Mouse (Mus musculus): ENCODE measurements around the gene Dnaja2. TPM values are rescaled to one million over a fixed set of nuclear protein-coding genes. Genes with fewer than 3 reads are reported as not detected.

Gene Dnaja2
- 100 to 1,000 TPM; 180 to 205 (median 187) TPM for total RNA-seq (2022)

DNA sequence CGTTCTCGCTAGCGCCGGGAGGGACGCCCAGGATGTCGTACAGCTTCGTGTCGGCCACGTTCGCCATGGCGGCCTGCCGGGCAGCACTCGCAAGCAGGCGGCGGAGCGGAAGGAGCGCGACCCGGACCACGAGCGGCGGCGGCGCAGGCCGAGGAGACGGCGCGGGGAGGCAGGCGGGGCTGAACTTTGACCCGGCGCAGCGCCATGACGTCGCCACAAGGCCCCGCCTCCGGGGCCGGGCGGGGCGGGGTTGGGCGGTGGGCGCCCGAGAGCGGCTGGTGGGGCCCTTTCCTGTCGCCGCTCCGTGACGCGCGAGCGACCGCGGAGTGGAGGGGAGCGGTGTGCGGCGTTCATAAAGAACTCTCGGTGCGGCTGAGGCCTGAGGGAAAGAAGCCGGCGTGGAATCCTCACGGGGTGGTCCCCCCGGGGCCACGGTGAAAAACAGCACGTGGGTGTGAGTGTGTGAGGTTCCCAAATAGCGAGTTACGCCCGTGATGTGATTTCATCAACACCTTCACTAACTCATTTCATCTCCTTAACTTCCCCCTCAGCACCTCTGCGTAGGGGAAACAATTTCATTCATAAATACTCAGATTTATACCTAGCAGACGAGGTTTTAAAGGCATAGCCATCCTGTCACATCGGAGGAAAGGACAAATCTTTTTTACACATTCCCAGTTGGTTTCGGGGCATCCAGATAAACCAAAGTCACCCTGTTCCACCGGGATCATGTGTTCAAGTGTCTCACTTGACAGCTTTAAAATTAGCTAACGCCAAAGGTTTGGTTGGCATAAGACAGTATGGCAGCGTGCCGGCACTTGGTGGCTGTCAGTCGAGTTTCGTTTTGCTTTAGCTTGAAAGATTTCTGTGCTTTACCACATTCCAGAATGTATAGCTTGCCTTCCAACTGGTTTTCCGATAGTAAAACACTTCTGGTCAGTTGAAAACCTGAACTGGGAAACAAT, at the start of gene Dnaja2:
Gene Dnaja2, minus strand, starts transcription at position 164 of the 965 bp plus-strand sequence.
- peak; percentile 76 for DNase-seq

DNA sequence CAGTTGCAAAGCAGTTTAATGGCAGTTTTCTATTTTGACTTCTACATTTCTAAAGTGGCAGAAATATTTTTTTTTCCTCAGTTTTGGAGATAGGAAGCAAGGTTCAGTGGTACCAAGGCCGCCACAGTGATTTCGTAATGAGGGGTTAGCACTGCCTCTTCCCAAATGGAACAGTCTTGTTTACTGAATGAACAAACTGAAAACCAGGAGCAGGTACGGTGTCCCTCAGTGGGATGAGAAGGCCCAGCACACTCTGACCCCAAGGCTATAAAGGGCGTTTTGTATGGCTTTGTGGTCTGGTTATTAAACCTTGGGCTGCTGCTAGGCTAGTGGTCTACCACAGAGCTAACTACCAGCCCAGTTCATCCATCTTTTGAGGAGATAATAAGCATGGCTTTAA, 49.1 kb upstream of the Dnaja2 start:
- DNase-seq, result peak; percentile 5

DNA sequence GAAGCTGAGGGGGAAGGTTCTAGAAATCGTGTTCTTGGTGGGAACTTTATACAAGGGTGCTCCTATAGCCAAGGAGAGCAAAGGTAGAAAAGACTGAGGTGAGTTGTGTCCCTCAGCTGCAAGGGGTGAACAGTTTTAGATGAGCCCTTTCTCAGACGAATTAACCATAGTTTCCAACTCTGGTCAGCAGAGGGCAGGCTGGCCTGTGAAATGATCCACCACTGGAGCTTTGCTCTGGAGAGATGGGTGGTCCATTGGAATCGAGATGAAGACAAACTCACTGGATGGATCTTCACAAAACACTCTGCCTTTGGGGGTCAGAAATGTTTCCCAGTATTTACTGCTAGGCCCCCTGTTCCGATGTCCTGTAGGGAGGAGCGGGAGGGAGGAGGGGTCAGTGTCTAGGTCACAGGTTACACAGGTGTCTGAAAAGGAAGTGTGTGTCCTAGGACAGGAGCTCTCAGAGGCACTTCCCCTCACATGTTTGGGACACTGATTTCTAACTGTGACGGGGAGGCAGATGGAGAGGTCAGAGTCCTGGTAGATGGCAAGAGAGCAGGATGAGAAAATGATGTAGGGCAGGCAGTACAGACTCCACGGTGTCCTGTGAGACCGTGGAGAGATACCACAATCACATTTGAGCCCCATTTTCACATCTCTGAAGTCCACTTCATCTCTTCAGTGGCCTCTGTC, 48.2 kb upstream of the Dnaja2 start:
- DNase-seq, result peak; percentile 19

DNA sequence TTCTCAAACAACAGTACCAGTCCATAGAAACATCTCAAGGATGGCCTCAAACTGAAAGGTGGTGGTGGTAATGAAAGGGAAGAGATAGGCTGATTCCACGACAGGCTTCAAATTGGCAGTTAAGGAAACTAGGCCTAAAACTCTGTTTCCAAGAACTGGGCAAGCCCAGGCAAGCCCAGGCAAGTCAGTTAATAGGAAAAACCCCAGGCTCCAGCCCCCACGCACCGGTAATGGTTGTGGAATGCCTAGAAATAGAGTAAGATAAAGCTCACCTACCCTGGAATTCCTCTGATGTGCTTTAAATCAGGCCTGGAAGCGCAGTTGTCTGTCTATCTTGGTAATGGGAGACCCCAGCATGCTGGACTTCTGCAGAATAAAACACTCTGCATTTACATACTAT, 47.6 kb upstream of the Dnaja2 start:
- no peak for DNase-seq

DNA sequence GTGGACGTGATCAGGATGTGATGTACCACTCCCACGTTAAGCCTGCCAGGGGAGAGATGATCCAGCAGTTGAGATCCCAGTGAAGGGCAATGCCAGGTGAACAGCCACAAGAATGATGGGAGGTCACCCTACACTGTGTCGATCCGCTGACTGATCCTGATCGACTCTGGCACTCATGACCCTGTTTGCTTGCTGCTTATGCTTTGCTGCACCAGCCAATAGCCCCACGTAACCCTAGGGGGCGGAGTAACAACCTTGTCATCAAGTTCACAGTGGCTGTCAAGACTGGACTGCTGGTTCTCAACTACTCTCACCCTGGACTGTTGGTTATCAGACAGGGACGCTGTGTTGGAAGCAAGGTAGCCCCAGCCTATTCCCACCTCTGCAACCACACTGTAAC, 46.6 kb upstream of the Dnaja2 start:
- no peak for DNase-seq

DNA sequence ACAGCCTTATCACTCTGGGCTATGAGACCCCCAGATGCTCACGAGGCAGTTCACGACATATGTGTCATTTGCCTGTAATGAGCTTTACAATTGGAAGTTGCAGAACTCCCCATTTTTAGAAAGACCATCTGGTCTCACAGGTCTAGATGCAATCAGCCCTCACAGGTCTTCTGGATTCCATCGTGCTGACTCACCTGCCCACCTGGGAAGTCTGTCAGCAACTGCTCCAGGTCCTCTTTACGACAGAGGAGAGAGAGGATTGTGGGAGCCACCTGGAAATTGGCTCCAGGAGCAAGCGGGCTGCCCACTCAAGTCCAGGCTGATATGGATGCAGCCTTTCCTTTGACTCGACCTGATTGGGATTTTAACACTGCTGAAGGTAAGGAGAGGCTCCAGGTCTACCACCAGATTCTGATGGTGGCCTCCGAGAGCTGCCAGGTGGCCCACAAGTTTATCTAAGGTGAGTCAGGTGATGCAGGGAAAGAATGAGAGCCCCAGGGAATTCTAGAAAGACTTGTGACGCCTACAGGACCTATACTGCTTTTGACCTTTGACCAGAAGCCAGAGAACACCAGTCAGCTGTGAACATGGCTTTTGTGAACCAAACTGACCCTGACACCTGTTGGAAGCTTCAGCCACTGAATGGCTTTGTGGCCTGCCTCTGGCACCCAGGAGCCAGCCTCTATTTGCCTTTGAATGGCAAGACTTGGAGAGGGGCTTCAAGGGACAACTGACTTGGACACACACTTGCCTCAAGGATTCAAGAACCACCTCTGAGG, 42.5 kb upstream of the Dnaja2 start:
- DNase-seq, result no peak

DNA sequence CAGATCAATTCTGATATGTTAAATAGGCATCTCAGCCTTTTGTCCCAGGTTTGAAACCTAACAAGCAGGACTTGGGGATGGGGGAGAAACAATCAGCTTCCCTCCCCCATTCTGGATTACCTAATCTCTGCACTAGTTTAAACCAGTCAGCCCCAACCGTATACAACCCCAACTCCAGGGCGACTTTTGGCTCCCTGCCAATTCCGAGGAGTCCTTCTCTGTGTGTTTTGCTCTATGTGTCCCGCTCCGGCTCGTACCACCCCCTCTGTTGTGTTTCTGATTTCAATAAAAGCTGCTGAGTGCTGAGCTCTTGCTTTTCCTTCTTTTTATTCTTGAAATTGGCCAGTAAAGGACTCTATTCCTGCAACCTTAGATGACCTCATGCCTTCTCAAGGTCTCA, 40.2 kb upstream of the Dnaja2 start:
- DNase-seq, result peak; percentile 5

DNA sequence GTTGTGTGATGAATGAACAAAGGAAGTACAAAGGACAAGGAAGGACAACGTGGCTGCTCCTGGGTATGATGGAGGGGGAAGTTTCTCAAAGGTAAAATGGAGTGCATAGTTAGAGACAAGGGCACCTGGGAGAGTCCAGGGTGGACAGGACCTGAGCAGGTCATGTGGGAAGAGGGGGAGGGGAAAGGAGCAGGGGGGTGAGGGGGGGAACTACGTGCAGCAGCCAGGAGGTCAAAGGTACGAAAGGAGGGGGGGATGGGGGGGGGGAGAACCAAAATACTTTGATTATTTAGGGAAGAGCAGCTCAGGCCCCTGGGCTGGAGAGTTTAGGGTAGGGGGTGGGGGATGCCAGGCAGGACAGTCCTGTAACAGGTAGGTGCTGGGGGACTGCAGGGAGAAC, 39.8 kb upstream of the Dnaja2 start:
- no peak for DNase-seq

DNA sequence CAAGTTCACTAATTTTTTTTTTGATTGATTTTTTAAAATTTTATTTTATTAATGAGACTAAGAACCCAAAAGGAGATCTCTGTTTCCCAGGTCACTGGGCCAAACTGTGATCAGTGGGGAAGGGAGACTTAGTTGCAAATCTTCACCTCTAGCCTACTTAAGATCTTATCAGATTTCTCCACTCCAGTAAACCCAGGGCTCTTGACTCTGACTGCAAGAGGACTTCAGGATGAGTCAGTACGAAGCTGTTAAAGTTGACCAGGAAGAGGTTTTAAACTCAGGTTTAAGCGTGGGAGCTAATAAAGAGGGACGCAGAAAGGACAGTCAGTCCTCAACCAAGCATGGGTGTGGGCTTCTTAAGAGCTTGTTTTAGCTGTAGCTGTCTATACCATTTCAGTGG, 38.2 kb upstream of the Dnaja2 start:
- no peak for DNase-seq

DNA sequence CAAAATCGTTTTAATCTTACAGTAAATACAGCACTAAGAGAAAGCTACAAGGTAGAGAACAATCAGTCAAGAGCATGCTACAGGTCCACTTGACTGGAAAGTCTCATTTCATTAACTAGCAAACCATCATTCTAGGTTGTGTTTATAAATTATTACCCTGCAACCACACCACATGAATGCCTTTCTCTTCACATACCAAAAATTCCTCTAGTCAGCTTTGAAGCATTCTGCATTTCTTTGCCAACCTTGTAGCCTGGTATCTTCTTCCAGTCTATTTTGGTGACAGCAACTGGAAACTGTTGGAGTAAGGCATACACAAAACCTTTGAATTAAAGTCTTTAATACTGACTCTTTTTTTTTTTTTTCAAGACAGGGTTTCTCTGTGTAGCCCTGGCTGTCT, 36.4 kb upstream of the Dnaja2 start:
- DNase-seq, result no peak

DNA sequence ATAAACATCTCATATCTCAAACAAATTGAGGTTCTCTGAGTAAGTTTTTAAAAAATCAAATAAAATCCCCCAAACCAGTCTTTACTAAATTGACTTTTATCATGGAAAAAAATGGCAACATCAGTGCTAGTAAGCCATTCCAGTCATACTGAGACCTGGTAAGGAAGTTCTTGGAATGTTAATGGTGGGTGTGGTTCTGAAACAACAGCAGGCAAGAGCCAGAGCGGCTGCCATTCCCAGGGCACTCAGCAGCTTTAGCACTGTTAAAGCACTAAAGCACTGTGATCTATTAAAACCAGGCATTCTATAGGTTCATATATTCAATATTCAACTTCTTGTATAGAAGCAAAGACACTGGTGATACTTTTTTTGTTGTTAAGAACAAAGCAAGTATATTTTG, 35.1 kb upstream of the Dnaja2 start:
- DNase-seq, result no peak

DNA sequence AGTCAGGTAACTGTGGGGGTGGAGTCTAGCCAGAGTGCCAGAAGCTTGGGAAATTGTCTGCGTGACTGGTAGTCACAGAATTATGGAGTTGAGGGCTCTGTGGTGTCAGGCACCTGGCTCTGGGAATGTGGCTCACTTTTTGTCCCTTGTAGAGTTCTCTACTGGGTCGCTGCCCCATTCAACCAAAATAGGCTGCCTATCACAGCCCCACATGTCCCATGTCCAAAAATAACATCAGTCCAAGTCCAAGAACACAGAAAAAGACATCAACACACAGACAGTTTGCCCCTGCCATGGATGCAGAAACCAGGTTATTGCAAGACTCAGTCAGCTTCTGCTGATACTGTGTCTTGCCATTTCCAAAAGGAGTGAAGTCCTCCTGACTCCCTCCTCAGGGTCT, 33.5 kb upstream of the Dnaja2 start:
- DNase-seq, result no peak

DNA sequence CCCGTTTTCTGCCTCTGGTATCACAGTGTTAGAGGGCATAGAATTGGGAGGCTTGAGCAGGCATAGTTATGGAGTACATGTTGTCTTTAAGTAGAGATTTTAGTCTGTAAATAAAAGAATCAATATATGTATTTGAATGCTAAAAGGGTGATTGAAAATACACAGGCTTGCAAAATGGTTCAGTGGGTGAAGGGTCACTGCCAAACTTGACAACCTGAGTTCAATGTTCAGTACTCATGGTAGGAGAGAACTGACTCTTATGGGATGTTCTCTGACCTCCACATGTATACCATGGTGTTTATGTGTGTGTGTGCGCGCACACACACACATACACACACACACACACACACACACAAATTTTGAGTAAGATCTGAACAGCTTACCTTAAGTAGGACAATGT, 22.5 kb upstream of the Dnaja2 start:
- no peak for DNase-seq

DNA sequence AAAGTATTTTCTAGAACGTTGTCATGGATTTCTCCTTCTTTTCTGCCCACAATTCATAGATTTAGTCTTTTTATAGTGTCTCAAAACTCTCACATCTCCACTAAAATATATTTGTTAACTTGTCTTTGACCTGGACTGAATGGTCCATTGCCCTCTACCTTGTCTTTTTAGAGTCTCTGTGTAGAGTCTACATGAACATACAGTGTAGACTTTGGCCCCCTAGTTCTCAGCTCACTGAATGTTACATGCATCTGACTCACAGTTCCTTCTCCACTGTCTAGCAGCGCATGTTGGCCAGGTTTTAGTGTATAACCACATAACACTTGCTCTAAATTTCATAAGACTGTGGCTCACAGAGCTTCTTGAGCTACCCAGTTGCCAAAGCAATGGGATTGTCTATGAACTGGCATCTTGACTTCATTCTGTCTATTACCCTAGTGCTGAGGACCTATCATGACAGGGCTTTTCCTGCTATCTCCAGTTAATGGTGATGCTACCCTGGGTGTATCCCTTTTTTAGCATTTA, 18.9 kb upstream of the Dnaja2 start:
- no peak for DNase-seq

DNA sequence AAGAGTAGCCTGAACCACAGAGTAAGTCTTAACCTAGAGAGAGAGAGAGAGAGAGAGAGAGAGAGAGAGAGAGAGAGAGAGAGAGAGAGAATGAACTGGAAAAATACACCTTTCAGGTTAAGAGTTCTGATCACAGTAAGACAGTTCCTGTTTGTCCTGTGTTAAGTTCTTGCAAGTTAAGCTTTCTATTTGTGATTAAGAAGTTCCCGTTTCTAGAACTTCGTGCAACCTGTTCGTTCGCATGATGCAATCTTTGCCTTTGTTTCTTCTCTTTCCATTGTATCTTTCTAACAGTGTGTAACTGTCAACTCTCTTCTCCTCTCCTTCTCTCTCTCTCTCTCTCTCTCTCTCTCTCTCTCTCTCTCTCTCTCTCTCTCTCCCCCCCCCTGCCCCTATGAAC, 15.3 kb upstream of the Dnaja2 start:
- no peak for DNase-seq

DNA sequence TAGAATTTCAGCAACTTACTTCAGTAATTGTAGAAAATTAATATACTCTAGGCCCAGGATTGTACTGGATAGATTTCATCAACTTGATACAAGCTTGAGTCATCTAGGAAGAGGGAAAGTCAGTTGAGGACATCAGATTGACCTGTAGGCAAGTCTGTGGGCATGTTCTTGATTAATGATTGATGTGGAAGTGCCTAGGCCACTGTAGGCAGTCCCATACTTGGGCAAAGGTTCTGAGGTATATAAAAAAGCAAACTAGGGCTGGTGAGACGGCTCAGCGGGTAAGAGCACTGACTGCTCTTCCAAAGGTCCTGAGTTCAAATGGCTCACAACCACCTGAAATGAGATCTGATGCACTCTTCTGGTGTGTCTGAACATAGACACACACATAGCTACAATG, 12.7 kb upstream of the Dnaja2 start:
- no peak for DNase-seq

DNA sequence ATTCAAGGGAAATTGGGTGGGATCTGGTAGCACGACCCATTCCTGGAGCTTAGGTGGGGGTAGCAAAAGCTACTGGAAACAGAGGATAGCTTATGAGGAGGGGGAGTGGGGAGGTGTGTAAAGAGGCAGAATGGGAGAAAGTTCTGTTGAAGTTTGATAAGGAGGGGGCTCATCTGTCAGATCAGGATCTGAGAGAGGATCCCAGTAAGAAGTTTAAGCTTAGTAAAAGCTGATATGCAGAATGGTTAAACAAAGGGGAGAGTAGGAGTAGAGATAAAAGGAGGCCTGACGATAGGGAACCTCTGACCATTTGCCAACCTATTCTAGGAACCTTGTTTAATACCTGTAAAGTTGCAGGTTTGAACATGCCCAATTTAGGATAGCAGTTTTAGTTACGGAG, 10.0 kb upstream of the Dnaja2 start:
- DNase-seq, result no peak

DNA sequence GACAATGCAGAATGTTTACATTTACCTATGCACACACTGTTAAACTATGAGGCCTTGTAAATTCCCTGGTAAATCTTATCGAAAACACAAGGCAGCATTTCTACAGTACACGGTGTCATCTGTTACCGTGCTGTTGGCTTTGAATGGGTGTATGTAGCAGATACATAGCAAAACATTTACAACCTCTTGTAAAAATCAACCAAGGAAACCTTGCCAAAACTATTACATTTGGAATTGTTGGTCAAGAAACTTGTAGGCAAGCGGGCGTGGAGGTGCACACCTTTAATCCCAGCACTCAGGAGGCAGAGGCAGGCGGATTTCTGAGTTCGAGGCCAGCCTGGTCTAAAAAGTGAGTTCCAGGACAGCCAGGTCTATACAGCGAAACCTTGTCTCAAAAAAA, 8.2 kb upstream of the Dnaja2 start:
- no peak for DNase-seq

DNA sequence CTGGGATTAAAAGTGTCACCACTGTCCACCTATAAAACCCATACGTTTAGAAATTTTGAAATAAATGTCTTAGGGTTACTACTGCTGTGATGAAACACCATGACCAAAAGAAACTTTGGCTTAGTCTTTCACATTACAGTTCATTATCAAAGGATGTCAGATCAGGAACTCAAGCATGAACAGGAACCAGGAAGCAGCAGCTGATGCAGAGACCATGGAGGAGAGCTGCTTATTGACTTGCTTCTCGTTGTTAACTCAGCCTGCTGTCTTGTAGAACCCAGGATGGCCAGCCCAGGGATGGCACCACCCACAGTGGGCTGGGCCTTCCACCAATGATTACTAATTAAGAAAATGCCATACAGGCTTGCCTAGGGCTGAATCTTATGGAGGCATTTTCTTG, 4.8 kb upstream of the Dnaja2 start:
- DNase-seq, result no peak

DNA sequence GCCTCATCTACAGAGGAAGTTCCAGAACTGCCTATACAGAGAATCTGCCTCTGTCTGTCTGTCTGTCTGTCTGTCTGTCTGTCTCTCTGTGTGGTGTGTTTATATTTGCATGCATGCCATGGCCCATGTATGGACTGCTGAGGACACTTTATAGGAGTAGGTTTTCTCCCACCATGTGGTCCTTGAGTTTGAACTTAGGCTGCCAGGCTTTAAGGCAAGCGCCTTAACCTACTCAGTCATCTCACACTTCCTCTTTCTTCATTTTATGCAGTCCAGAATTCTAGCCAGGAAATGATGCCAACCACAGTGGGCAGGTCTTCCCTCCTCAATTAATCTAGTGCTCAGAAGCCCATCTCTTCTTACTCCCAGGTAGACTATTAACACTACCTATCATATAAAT, 4.1 kb upstream of the Dnaja2 start:
- DNase-seq, result no peak

DNA sequence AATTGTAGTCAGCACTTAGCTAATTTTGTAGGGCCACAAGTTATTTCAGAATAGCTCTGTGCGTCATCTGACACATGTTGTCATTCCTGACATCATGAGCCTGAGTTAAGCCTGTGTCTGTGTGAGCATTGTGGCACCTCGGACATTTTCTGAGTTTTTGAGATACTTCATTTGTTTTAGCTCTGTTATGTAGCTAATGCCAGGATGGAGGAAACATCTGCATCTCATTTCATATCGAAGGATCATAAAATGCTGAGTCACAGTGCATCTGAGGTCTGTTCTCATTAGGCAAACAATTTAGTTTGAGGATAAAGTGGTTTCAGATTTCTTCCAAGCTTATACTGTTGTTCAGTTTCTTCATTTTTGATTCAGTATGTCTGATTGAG, 2.5 kb upstream of the Dnaja2 start:
- DNase-seq, result no peak

DNA sequence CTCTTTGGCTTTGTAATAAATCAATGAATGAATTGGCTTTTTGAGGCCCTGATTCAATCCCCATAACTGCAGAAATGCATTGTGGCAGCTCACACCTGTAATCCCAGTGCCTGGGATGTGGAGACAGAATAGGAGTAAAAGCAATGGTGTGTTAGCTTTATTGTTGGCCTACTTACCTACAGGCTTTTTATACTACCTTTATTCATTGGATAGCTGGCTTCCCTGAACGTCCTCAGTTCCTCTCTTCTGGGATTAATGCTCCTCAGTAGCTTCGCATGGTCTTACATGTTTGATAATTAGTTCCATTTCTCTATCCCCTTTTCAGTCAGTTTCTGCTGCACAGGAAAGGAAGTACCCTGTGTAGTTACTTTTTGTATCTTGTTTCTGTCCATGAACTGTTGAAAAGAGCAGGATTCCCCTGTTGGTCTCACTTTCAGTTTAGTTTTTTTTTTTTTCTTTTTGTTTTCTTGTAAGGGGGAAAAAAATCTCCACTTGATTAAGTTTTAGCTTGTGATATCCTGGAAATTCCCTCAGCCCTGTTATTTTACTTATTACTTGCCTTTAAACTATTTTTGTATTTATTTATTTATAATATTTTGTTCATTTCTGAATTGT, 1.9 kb upstream of the Dnaja2 start:
- no peak for DNase-seq

All from adrenal gland, adult 8-10 months (tissue).